Mouse (Mus musculus): Measurements from ENCODE around the gene Grid1.
A peak's percentile ranks its signal among the peaks of the same experiment; 100 is the strongest.

Gene Grid1

DNA sequence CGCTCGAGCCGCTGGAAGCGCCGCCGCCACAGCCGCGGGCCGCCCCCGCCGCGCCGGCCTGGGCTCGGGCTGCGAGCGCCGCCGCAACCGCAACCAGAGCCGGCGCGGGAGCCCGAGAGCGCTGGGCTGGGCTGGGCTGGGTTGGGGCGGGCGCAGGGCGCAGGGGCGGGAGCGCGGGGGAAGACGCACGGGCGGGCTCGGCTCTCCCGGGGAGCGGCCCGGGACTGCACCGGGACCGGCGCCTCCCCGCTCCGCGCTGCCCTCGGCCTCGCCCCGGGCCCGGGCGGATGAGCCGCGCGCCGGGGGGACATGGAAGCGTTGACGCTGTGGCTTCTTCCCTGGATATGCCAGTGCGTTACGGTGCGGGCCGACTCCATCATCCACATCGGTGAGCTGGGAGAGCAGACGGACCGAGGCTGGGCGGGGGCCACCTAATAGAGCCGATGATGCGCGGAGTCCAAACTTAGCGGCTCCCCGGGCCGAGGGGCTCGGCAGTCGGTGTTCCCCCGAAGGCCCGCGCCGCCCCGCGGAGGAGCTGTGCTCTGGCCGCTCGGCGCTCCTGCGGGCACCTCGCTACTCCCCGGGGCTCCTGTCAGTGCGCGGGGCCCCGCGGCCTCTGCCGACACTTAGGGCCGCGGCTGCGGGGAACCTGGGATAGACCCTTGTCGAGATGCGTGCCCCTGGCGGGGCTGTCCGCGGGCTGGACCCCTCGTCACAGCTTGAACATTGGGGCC is at the start of gene Grid1:
Gene Grid1, plus strand, starts transcription at position 190 of the 734 bp plus-strand sequence.
- DNase-seq (ENCODE audit: low read depth), result no peak

DNA sequence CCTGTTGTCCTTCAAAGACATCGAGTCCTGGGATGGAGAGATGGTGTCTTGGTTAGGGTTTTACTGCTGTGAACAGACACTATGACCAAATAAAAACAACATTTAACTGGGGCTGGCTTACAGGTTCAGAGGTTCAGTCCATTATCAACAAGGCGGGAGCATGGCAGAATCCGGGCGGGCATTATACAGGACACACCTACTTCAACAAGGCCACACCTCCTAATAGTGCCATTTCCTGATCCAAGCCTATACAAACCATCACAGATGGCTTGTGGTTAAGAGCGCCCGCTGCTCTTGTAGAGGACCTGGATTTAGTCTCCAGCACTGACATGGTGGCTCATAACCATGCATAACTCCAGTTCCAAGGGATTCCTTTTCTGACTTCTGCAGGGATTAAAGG is 49.4 kb upstream of the Grid1 start:
- no peak for DNase-seq (ENCODE audit: low read depth)

DNA sequence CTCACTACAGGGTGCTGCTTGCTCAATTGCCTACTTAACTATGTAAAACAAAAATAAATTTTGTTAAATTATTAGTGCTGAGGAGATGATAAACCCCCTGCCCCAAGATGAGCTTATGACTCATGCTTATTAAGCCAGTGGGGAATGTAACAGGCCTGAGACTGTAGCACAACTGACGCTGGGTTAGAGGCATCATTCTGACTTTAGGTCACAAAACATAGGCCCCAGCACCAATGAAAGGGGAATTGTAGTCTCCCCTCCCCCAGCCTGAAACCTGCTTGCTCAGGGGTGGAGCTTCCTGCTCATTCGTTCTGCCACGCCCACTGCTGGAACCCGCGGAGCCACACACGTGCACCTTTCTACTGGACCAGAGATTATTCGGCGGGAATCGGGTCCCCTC is 48.3 kb upstream of the Grid1 start:
- no peak for DNase-seq (ENCODE audit: low read depth)

DNA sequence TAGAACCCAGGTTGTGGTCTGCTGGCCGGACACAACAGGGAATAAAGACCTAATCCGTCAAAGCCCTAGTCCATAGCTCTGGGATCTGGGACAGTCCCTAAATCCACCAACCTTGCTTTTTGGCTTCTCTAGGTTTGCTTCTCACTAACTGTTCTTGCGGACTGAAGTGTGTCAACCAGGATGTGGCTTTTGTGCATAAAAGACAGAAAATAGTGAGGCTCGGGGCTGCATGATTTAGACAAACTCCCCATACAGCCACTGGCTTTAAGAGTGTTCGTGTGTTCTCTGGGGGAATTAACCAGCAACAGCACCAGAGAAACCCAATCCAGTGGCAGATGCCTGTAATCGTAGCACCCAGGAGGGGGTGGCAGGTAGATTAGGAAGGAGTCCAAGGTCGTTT is 47.8 kb upstream of the Grid1 start:
- no peak for DNase-seq (ENCODE audit: low read depth)

DNA sequence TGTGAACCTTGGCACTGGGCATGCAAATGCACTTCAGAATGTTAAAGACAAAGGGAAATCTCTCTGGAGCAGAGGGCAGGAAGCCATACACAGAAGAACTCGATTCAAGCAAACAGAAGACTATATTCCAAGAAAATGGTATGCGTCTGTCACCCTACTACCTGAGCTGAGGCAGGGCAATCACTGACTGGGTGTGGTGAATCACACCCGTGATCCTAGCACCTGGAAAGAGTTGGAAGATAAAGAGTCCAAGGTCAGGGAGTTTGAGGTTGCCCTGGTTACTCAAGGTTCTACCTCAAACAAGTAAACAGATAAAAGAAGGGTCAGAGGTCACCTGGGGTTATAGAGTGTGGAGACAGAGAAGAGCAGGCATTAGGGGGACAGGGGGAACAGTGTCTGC is 46.2 kb upstream of the Grid1 start:
- DNase-seq (ENCODE audit: low read depth), result no peak

DNA sequence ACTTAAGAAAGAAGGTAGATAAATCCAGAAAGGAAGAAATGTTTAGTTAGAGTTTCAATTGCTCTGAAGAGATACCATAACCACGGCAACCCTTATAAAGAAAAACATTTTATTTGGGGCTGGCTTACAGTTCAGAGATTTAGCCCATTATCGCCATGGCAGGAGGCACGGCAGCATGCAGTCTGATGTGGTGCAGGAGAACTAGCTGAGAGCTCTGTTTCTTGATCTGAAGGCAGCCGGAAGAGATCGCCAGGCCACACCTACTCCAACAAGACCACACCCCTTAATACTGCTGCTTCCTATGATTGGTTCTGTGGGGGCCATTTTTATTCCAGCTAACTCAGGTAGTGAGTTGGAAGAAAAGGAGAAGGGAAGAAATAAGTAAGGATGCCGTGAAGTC is 45.7 kb upstream of the Grid1 start:
- no peak for DNase-seq (ENCODE audit: low read depth)

DNA sequence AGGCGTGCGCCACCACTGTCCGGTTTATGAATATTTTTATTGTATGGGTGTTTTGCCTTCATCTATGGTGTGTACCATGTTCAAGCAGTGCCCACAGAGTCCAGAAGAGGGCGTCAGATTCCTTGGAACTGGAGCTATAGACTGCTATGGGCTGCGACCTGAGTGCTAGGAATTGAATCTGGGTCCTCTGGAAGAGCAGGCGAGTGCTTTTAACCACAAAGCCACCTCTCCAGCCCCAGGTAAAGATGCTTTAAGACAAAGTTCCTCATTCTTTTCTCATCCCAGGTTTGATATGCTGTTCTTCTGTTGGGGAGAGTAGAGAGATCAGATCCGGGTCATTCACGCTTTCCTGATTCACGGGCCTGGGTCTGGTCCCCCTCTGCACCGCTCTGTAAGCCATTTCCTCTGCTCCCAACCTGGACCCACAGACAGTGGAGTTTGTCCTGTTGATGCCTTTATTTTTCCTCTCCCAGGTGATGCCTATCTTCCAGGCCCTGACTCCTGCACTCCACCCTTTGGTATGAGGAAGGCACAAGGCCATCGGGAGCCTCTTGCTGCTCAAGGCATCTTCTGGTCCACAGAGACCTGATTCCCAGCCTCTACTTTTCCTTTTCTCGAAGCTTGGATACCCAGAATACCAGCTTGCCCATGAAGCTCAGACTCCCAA is 43.1 kb upstream of the Grid1 start:
- DNase-seq (ENCODE audit: low read depth), result no peak

DNA sequence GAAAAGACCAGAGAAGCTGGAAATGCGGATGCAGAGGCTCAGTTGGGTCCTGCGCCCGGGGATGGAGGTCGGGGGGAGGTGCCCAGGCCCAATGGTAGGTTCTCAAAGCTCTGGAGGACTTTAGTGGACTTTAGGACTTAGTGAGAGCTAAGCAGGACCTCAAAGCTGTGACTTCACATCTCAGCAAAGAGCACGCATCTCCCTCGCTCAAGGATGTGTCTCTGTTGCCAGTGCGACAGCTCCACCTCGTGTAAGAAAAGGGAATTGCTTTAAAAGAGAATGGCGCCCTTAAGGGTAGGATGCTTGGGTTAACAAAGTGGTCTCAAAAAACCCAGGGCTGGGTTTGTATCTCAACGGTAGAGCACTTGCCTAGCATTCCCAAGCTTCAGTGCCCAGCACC is 42.1 kb upstream of the Grid1 start:
- DNase-seq (ENCODE audit: low read depth), result peak; percentile 64

DNA sequence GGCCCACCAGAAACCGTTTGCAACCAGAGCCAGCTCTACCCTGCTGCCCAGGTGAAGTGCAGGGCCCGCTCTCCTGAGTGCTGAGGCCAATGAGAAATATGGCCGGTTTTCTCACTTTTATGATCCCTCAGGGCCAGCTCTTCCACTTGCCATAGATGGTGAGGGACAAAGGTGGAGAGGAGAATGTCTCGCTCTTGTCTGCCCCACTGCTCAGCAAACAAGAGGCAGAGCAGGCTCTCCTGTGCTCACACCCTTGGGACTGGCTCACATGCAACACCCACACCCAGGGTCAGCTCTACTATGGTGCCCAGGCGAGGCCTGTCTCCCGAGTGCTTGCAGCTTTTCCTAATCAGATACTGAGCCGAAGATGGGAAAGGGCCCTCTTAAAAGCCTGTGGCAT is 41.1 kb upstream of the Grid1 start:
- DNase-seq (ENCODE audit: low read depth), result no peak

DNA sequence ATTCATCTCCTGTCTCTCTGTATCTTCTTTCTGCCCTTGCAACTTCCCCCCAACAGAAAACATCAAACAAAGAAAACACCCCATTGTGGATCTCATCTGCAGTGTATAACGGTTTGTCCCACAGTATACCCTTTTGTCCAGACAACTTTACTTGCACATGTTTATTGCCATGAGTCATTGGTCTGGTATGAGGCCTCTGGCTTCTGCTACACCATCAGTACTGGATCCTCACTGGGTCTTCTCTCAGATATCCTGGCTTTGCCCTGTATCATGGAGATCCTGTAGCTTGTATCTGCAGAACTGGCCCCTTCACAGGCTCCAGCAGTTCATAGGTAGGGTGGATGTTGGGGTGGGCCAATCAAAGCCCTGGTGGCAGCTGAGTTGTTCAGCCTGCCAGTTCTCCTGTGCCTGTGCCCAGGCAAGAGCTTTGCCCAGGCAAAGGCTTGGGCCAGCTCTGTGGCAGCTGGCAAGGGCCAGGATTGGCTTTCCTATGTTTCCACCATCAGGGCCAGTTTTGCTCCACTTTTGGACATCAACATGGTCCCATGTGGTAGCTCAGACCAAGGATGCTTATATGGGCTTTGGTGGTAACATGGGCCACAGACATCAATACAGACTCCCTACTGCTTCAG is 26.4 kb upstream of the Grid1 start:
- DNase-seq (ENCODE audit: low read depth), result no peak

DNA sequence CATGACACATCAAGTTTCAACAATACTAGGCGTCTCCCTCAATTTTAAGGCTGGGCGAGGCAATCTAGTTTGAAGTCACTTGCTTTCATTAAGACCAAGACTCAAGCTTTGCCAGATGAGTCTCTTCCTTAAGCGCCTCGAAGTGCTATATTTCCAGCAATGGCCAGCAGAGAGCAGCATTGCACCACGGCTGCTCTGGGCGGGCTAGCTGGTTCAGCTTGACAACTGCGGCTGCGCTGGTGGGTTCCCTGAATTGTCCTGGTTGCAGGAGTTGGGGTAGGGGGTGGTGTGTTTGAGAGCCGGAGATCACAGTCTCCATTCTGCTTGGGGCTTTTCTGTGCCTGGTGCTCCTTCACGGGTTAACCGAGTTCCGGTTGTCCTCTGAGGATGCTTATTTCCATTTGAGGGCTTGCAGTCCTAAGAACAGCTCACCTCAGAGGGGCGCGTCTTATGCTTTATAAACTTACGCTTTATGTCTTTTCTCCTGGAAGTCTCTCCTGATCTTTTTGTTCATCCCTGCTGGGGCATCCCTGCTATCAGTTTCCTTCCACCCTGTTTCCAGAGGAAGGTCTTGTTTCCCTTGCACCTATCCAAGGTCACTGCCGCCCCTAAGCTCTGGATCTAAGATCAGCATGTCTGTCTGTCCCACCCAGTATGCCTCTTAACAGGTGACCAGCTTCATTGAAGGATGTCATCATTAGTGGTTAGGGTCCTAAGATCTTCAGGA is 9.0 kb upstream of the Grid1 start:
- peak; percentile 52 for DNase-seq (ENCODE audit: low read depth)

DNA sequence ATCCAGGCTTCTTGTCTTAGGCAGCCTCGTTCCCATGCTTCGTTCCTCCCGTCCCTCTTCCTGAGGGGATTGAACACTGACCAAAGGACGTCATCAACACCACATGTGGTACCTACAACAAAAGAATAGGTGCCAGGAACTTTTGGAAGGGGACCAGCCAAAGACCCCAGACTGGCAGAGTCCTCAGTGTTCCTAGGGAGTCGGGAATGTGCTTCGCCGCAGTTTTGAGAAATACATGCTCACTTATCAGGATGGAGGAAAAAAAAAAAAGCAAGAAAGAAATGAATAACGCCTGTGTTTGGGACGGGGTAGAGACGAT is 8.5 kb upstream of the Grid1 start:
- no peak for DNase-seq (ENCODE audit: low read depth)

DNA sequence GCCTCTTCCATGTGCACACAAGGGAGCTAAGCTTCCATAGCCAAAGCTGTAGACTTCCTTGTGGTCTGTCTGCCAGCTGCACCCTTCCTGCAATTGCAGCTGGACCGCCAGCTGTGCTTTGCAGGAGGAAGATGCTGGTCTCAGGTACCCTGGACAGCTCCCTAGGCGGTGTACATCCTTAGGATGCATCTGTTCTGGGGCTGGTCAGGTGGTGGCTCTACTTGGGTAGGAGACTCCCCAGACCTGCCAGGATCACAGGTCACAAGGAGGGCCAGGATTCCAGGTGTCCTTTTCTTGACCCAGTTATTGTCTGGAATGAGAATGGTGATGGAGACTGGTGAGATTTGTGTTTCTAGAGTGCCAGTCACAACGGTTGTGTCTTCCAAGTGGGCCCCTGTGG is 3.6 kb upstream of the Grid1 start:
- no peak for DNase-seq (ENCODE audit: low read depth)

DNA sequence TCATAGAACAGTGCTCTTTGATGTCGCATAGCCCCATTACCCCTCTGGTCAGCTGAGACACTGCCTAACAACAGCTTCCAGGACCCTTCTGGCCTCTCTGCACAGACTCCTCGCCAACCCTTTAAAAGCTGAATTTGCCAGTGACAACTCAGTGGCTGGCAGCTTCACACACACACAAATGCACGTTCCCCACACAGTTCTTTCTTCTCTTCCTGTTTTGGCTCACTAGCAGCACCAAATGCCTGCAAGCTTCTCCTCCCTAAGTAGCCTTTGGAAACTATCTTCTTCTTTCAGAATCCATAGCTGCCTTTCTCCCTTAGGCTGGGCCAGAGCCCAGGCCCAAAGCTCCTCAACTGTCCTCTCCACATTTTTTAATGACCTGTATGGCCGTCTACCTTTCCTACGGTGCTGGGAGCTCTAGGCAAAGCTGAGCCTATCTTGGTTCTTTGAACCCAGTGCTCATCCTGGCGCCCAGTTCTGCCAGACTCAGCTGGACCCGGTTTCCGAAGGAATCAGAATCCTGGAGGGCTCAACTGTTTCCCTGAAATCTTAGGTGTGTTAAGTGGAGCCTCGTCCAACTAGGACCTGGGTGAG is 1.4 kb upstream of the Grid1 start:
- DNase-seq (ENCODE audit: low read depth), result no peak

DNA sequence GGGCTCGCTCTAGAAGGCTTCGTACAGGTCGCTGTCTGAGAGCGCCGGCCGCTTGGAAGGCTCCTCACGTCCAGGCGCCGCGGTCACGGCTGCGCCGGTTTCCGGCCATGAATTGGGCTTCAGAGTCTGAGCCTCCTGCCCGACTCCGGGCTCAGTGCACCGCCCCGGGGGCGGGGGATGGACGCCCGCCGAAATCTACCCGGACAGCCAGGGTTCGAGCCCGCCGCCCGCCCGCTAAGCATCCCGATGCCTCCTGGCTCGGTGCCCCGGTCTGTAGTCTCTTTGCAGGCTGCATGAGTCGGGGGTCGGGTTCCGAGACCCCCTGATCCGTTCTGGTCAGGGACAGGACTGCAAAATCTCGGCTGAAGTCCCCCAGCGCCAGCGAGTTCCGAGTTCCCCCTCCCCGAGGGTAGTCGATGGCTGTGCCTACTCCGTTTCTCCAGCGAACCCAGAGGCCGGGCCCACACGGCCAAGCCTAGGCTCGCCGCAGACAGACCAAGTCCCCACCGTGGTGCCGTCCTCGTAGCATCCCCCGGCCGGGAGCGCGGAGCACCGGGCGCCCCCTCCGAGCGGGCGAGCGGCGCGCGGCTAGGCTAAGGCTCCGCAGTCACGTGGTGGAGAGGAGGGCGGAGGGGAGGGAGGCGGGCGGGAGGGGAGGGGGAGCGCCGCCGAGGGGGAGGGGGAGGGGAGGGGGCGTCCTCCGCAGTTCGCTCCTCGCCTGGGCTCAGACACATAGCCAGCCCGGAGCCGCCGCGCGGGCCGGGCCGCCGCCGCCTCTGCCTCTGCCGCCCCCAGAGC is 588 bp upstream of the Grid1 start:
- no peak for DNase-seq (ENCODE audit: low read depth)

DNA sequence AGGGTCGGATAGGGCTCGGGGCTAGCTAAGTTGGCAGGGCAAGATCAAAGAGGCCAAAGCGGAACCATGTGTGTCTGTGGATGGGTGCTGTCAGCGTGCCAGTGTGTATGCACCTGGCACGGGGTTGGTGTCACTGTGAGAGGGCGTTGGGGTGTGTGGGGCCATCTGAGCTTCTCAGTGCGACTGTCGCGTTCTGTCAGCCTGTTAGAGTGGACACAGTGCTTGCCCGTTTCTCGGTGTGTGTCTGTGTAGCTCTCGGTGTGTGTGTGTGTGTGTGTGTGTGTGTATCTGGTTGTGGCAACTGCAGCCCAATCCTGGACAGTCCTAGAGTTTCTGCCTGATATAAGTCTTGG is 721 bp downstream of the Grid1 start:
- no peak for DNase-seq (ENCODE audit: low read depth)

DNA sequence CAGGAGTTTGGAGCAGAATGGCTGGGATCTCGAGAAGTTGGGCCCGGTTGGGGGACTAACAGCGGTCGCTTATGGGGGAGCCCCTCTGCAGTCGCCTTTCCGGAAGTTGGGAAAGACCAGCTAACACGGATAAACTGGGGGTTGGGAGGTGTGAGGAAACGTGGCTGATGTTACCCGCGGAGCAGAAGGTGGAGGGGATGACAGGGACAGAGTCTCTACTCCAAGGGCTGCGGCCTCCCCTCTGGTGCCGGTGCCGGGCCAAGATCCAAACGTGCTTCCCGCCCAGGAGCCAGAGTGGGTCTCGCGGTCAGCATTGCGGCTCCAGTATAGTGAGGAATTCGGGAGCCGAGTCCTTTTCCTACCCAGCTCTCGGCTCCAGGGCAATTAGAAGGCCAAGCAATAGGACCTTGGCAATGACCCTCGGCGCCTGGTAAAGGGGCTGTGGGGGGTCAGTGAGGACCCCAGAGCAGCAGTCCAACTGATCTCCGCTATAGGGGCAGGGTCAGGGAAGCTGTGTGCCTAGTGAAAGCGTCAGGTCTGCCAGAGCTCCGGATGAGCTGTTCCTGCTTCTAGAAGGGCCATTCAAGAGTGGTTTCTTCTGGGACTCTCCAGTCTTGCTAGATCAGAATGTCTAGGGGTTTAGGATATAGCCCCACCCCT is 1.4 kb downstream of the Grid1 start:
- DNase-seq (ENCODE audit: low read depth), result no peak

DNA sequence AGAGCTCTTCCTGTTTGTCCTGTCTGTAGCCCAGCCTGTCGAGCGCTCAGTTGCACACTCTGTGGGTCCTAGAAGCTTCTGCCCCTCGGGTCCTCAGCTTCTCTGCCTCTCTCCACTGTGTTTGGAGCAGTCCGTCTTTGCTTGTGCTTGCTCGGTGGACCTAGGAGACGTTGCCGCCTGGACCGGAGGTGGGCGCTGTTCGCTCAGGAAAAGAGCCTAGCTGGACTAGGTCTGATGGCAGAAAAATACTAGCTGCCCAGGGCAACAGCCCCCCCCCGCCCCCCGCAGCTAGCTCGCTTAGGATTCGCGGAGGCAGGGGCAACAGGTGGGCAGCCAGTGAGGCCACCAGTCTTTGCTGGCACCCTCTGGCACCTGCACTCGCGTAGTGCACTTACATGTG is 3.2 kb downstream of the Grid1 start:
- no peak for DNase-seq (ENCODE audit: low read depth)

DNA sequence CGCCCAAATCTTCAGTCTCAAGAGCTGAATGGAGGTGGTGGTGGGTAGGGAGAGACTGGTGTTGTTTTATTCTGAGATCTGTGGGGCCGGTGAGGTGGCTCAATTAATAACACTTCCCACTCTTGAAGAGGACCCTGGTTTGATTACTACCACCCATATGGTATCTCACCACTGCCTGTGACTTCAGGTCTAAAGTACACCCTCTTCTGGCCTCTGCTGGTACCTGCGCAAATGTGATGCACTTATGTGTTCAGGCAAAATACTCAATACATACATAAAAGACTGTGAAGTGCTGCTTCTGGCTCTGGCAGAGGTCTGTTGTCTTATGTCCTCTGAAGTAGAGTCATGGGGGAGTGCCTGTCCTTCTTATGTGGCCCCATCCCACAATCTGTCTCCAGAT is 4.3 kb downstream of the Grid1 start:
- DNase-seq (ENCODE audit: low read depth), result no peak

DNA sequence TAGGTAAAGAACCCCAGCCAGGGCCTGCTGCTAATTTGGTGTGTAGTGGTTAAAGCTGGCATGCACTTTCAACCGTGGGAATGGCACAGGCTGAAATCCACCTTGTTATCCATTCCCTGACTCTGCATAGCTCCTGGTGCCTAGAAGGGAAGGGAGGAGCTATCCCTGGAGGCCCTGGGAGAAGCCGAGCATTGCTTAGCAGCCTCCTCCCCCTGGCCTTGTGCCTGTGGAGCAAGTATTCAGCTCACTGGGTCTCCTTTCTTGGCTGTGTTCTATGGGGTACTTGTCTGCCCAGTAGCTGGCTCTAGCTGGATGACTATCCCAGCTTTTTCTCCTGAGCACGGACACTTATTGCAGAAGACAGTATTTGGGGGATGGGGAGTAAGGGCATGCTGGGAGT is 6.0 kb downstream of the Grid1 start:
- DNase-seq (ENCODE audit: low read depth), result no peak

DNA sequence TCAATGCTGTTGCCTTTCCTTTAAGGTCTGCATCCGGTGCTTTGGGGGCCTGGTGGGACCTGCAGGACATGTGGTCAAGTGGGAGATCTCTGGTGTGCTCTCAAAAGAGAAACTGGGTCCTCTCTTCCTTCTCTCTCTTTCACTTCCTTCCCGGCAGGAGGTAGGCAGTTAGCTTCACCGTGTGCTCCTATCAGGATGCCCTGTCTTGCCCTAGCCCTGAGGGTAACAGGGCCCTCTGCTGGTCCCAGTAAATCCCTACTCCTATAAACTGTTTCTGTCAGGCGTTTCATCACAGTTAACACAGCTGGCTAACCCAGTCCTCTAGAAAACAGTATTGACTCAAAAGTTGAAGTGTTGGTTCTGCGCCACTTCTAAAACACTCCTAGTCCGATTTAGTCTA is 9.9 kb downstream of the Grid1 start:
- no peak for DNase-seq (ENCODE audit: low read depth)
